Mouse (Mus musculus): ENCODE data around the gene Arfgef2. TPM values are rescaled to one million over a fixed set of nuclear protein-coding genes. Genes with fewer than 3 reads are reported as not detected.

Arfgef2 gene
- polyA plus RNA-seq, 1 experiment from 2014 or later = 4.4 TPM

GRCm38 (mm10) chr2:166885619-166886018 is 80.2 kb downstream of the Arfgef2 start:
- DNase-seq (ENCODE audit: low spot score, missing footprints) = no peak
- no peaks in the 10 kb centered on the region for H3K9me3 ChIP-seq (ENCODE audit: control insufficient read depth, low read length)
- no peak overlapping the region for H3K9ac ChIP-seq (ENCODE audit: low read length)
- no peaks in the 10 kb centered on the region for H3K27me3 ChIP-seq (ENCODE audit: control insufficient read depth, insufficient read depth, low read length)
- peaks cover 4% of the 10 kb centered on the region; the same call in 1 of the 2 replicates for H3K4me1 ChIP-seq (ENCODE audit: control insufficient read depth, insufficient read depth, low read length)
- ATAC-seq (ENCODE audit: low FRiP score) = no peak
- 70% methylated on average over 10 of the region's 10 CpGs for WGBS
- no peak overlapping the region for H3K27ac ChIP-seq (ENCODE audit: low read depth, low read length)
- H3K4me2 ChIP-seq = no peak overlapping the region
- H3K4me3 ChIP-seq (ENCODE audit: low read depth, low read length) = no peak overlapping the region
- H3K36me3 ChIP-seq (ENCODE audit: control insufficient read depth, insufficient read depth, low read length) = no peaks in the 10 kb centered on the region

GRCm38 (mm10) chr2:166886231-166886630 is 80.8 kb downstream of the Arfgef2 start:
- 85% methylated on average over 3 of the region's 3 CpGs for WGBS
- Histone ChIP-seq H3K36me3 (ENCODE audit: control insufficient read depth, insufficient read depth, low read length) (no peaks in the 10 kb centered on the region), H3K4me3 (ENCODE audit: low read depth, low read length) (no peak overlapping the region), H3K9ac (ENCODE audit: low read length) (no peak overlapping the region), H3K9me3 (ENCODE audit: control insufficient read depth, low read length) (no peaks in the 10 kb centered on the region), H3K27me3 (ENCODE audit: control insufficient read depth, insufficient read depth, low read length) (no peaks in the 10 kb centered on the region), H3K4me2 (no peak overlapping the region), H3K27ac (ENCODE audit: low read depth, low read length) (no peak overlapping the region), H3K4me1 (ENCODE audit: control insufficient read depth, insufficient read depth, low read length) (peaks cover 4% of the 10 kb centered on the region; the same call in 1 of the 2 replicates)
- no peak for ATAC-seq (ENCODE audit: low FRiP score)
- DNase-seq (ENCODE audit: low spot score, missing footprints) = no peak

GRCm38 (mm10) chr2:166887816-166888215 is 82.4 kb downstream of the Arfgef2 start:
- WGBS = 20% methylated on average over 11 of the region's 11 CpGs
- no peak overlapping the region; the same call in 1 of the 2 replicates for H3K27ac ChIP-seq (ENCODE audit: low read depth, low read length)
- ATAC-seq (ENCODE audit: low FRiP score) = peak; percentile 81
- H3K9ac ChIP-seq (ENCODE audit: low read length) = no peak overlapping the region
- H3K9me3 ChIP-seq (ENCODE audit: control insufficient read depth, low read length) = no peaks in the 10 kb centered on the region
- no peak overlapping the region for H3K4me2 ChIP-seq
- H3K4me3 ChIP-seq (ENCODE audit: low read depth, low read length) = no peak overlapping the region
- peak; percentile 93 for DNase-seq (ENCODE audit: low spot score, missing footprints)
- H3K36me3 ChIP-seq (ENCODE audit: control insufficient read depth, insufficient read depth, low read length) = no peaks in the 10 kb centered on the region
- peaks cover 4% of the 10 kb centered on the region; the same call in 1 of the 2 replicates for H3K4me1 ChIP-seq (ENCODE audit: control insufficient read depth, insufficient read depth, low read length)
- no peaks in the 10 kb centered on the region for H3K27me3 ChIP-seq (ENCODE audit: control insufficient read depth, insufficient read depth, low read length)

GRCm38 (mm10) chr2:166891366-166891880 is 86.0 kb downstream of the Arfgef2 start:
- peaks cover 4% of the 10 kb centered on the region; the same call in 1 of the 2 replicates for H3K4me1 ChIP-seq (ENCODE audit: control insufficient read depth, insufficient read depth, low read length)
- 75% methylated on average over 9 of the region's 9 CpGs for WGBS
- H3K27ac ChIP-seq (ENCODE audit: low read depth, low read length) = no peak overlapping the region
- H3K27me3 ChIP-seq (ENCODE audit: control insufficient read depth, insufficient read depth, low read length) = no peaks in the 10 kb centered on the region
- H3K4me3 ChIP-seq (ENCODE audit: low read depth, low read length) = no peak overlapping the region
- ATAC-seq (ENCODE audit: low FRiP score) = no peak
- no peak for DNase-seq (ENCODE audit: low spot score, missing footprints)
- H3K9me3 ChIP-seq (ENCODE audit: control insufficient read depth, low read length) = no peaks in the 10 kb centered on the region
- no peak overlapping the region for H3K9ac ChIP-seq (ENCODE audit: low read length)
- H3K36me3 ChIP-seq (ENCODE audit: control insufficient read depth, insufficient read depth, low read length) = 0 out of 2 replicates have a peak, but pooled peaks cover 2% of the 10 kb centered on the region
- H3K4me2 ChIP-seq = no peak overlapping the region

GRCm38 (mm10) chr2:166892158-166892680 is 86.8 kb downstream of the Arfgef2 start:
- Histone ChIP-seq H3K27me3 (ENCODE audit: control insufficient read depth, insufficient read depth, low read length) (no peaks in the 10 kb centered on the region), H3K4me2 (no peak overlapping the region), H3K27ac (ENCODE audit: low read depth, low read length) (no peak overlapping the region), H3K36me3 (ENCODE audit: control insufficient read depth, insufficient read depth, low read length) (0 out of 2 replicates have a peak, but pooled peaks cover 2% of the 10 kb centered on the region), H3K9ac (ENCODE audit: low read length) (no peak overlapping the region), H3K9me3 (ENCODE audit: control insufficient read depth, low read length) (no peaks in the 10 kb centered on the region), H3K4me1 (ENCODE audit: control insufficient read depth, insufficient read depth, low read length) (peaks cover 4% of the 10 kb centered on the region; the same call in 1 of the 2 replicates), H3K4me3 (ENCODE audit: low read depth, low read length) (no peak overlapping the region)
- ATAC-seq (ENCODE audit: low FRiP score) = no peak
- DNase-seq (ENCODE audit: low spot score, missing footprints) = no peak
- 91% methylated on average over 8 of the region's 8 CpGs for WGBS

GRCm38 (mm10) chr2:166893036-166893435 is 87.6 kb downstream of the Arfgef2 start:
- ATAC-seq (ENCODE audit: low FRiP score) (no peak), DNase-seq (ENCODE audit: low spot score, missing footprints) (no peak)
- Histone ChIP-seq H3K4me2 (no peak overlapping the region), H3K27ac (ENCODE audit: low read depth, low read length) (no peak overlapping the region), H3K9me3 (ENCODE audit: control insufficient read depth, low read length) (no peaks in the 10 kb centered on the region), H3K4me3 (ENCODE audit: low read depth, low read length) (no peak overlapping the region), H3K27me3 (ENCODE audit: control insufficient read depth, insufficient read depth, low read length) (no peaks in the 10 kb centered on the region), H3K9ac (ENCODE audit: low read length) (no peak overlapping the region), H3K4me1 (ENCODE audit: control insufficient read depth, insufficient read depth, low read length) (no peaks in the 10 kb centered on the region; the same call in 1 of the 2 replicates), H3K36me3 (ENCODE audit: control insufficient read depth, insufficient read depth, low read length) (0 out of 2 replicates have a peak, but pooled peaks cover 2% of the 10 kb centered on the region)
- WGBS = 90% methylated on average over 5 of the region's 5 CpGs

GRCm38 (mm10) chr2:166896368-166896767 is 91.0 kb downstream of the Arfgef2 start:
- no peaks in the 10 kb centered on the region for H3K4me1 ChIP-seq (ENCODE audit: control insufficient read depth, insufficient read depth, low read length)
- DNase-seq (ENCODE audit: low spot score, missing footprints) (no peak), ATAC-seq (ENCODE audit: low FRiP score) (no peak)
- H3K36me3 ChIP-seq (ENCODE audit: control insufficient read depth, insufficient read depth, low read length) = 0 out of 2 replicates have a peak, but pooled peaks cover 2% of the 10 kb centered on the region
- no peak overlapping the region for H3K4me3 ChIP-seq (ENCODE audit: low read depth, low read length)
- H3K9me3 ChIP-seq (ENCODE audit: control insufficient read depth, low read length) = no peaks in the 10 kb centered on the region
- WGBS = 81% methylated on average over 13 of the region's 13 CpGs
- H3K9ac ChIP-seq (ENCODE audit: low read length) = no peak overlapping the region
- H3K27me3 ChIP-seq (ENCODE audit: control insufficient read depth, insufficient read depth, low read length) = no peaks in the 10 kb centered on the region
- no peak overlapping the region for H3K27ac ChIP-seq (ENCODE audit: low read depth, low read length)
- no peak overlapping the region for H3K4me2 ChIP-seq

GRCm38 (mm10) chr2:166896974-166897373 is 91.6 kb downstream of the Arfgef2 start:
- Histone ChIP-seq H3K4me3 (ENCODE audit: low read depth, low read length) (no peak overlapping the region), H3K4me2 (no peak overlapping the region), H3K27ac (ENCODE audit: low read depth, low read length) (no peak overlapping the region), H3K4me1 (ENCODE audit: control insufficient read depth, insufficient read depth, low read length) (no peaks in the 10 kb centered on the region), H3K27me3 (ENCODE audit: control insufficient read depth, insufficient read depth, low read length) (no peaks in the 10 kb centered on the region), H3K36me3 (ENCODE audit: control insufficient read depth, insufficient read depth, low read length) (0 out of 2 replicates have a peak, but pooled peaks cover 2% of the 10 kb centered on the region), H3K9me3 (ENCODE audit: control insufficient read depth, low read length) (no peaks in the 10 kb centered on the region), H3K9ac (ENCODE audit: low read length) (no peak overlapping the region)
- ATAC-seq (ENCODE audit: low FRiP score) (no peak), DNase-seq (ENCODE audit: low spot score, missing footprints) (no peak)
- 90% methylated on average over 12 of the region's 12 CpGs for WGBS

- H3K9me3 ChIP-seq (ENCODE audit: control insufficient read depth, low read length) = no peaks in the 10 kb centered on the region
- H3K4me2 ChIP-seq = no peak overlapping the region
- H3K4me1 ChIP-seq (ENCODE audit: control insufficient read depth, insufficient read depth, low read length) = no peaks in the 10 kb centered on the region
- no peaks in the 10 kb centered on the region for H3K27me3 ChIP-seq (ENCODE audit: control insufficient read depth, insufficient read depth, low read length)
- WGBS = 82% methylated on average over 2 of the region's 2 CpGs
- no peak overlapping the region for H3K27ac ChIP-seq (ENCODE audit: low read depth, low read length)
- no peak overlapping the region for H3K4me3 ChIP-seq (ENCODE audit: low read depth, low read length)
- 0 out of 2 replicates have a peak, but pooled peaks cover 2% of the 10 kb centered on the region for H3K36me3 ChIP-seq (ENCODE audit: control insufficient read depth, insufficient read depth, low read length)
- ATAC-seq (ENCODE audit: low FRiP score) (no peak), DNase-seq (ENCODE audit: low spot score, missing footprints) (peak; percentile 78)
- H3K9ac ChIP-seq (ENCODE audit: low read length) = no peak overlapping the region
These were observed 93.8 kb downstream of the Arfgef2 start for GRCm38 (mm10) chr2:166899161-166899560.

Data from midbrain, embryonic 11.5 days (tissue).